Mouse (Mus musculus) liver, embryonic 14.5 days (tissue): Measurements from ENCODE around the gene Cyth3.

ENCODE experiments used
- CTCF ChIP-seq: IDR thresholded peaks from 2 replicates; pipeline ENCODE4 v1.5.1; 2016; ENCODE audit warnings: antibody characterized with exemption, low read depth, control low read depth
- EP300 ChIP-seq: IDR thresholded peaks from 2 replicates; pipeline ENCODE4 v1.6.1; 2016; ENCODE audit warnings: antibody characterized with exemption, low read depth

DNA sequence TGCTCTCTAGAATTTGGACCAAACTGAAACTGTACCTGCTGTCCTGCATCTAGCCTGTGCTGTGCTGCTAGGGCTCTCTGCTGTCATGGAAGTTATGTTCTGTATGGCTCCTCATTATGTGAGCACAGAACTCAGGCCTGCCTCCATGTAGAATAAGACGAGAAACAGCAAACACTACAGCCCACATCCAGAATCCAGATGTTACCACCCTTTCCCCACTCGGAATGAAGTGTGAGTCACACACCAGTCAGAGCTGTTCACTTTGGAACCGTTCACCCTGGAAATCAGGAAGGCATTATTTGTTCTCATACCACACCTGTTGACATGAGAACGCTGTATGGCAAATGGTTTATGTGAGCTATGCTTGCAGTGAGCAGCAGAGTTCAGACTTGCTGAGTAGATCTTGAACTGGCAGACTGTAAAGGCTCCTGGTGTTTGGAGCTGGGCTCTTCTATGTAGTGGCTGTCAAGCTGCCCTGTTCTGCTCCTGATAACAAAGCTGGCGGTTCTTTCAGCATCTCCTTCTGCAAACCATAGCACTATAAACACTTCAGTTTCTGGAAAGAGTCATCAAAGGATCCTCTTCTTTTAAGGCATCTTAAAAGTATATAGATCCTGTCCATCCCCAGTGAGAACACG is 56.5 kb downstream of the Cyth3 start:
- no peak for TF ChIP-seq CTCF
- no peak; the same call in 1 of the 2 replicates for TF ChIP-seq EP300
